Mouse (Mus musculus) bone marrow, adult 2 months (tissue): Measurements from ENCODE around the gene Pard3b.

ENCODE experiments used
- CTCF ChIP-seq: fragments of 200-500 bp; IDR thresholded peaks from 2 replicates; pipeline ENCODE4 v1.5.1; 2011; ENCODE audit warnings: low read length, control low read depth; ENCODE audit not compliant: control insufficient read depth, insufficient read depth
- POLR2A ChIP-seq: fragments of 200-500 bp; IDR thresholded peaks from 2 replicates; pipeline ENCODE4 v1.6.1; 2011; ENCODE audit warnings: low read depth, mild to moderate bottlenecking, control low read depth, low read length, borderline replicate concordance; ENCODE audit not compliant: control insufficient read depth

DNA sequence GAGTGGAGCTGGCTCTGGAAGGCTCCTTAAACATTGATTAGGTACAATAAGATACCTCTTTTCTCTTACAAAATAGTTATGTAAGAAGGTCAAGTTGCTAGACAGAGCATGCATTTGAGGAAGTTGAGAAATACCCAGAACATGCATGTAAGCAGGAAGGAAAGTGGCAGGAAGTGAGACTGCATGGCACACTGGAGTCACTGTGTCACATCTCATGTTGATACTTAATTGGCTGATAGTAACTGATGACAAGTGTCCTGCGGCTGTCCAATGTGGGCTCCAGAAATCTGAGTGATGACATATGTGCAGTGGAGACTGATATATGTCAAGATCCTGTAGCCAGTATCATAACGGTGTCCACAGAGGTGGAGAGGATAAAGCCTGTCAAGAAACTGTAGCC, 844.4 kb downstream of the Pard3b start:
- TF ChIP-seq CTCF (no peak), POLR2A (no peak)
